Mouse (Mus musculus) CH12.LX (cell line): ENCODE results near the gene Gm20388.
"Not testable (repeated sequence)": the region's sequence is repeated elsewhere in the genome, so short reads cannot be mapped to it uniquely, and the experiment has no call there.

ENCODE experiments used
- BHLHE40 ChIP-seq: IDR thresholded peaks from 2 replicates; pipeline ENCODE4 v1.6.1; 2011; ENCODE audit warnings: mild to moderate bottlenecking, low read depth, low read length, improper control_type of control experiment
- CTCF ChIP-seq, 2 experiments: IDR thresholded peaks in 1 of 2; conservative IDR thresholded peaks in 1 of 2; 2 replicates each; pipeline ENCODE4 v1.5.1; 2011 to 2012; ENCODE audit warnings: low read depth in 2 of 2, low read length in 2 of 2, improper control_type of control experiment in 1 of 2, inconsistent platforms in 1 of 2, mild to moderate bottlenecking in 1 of 2, moderate library complexity in 1 of 2
- E2F4 ChIP-seq: IDR thresholded peaks from 2 replicates; pipeline ENCODE4 v1.6.1; 2011; ENCODE audit warnings: low read depth, low read length, improper control_type of control experiment; ENCODE audit not compliant: insufficient replicate concordance
- ELF1 ChIP-seq: IDR thresholded peaks from 2 replicates; pipeline ENCODE4 v1.6.1; 2014; ENCODE audit warnings: low read depth, mild to moderate bottlenecking, inconsistent platforms, low read length, improper control_type of control experiment
- EP300 ChIP-seq: IDR thresholded peaks from 2 replicates; pipeline ENCODE4 v1.6.1; 2011; ENCODE audit warnings: low read length, improper control_type of control experiment
- GABPA ChIP-seq: IDR thresholded peaks from 2 replicates; pipeline ENCODE4 v1.6.1; 2012; ENCODE audit warnings: low read depth, low read length, improper control_type of control experiment, inconsistent platforms; ENCODE audit not compliant: insufficient replicate concordance
- JUND ChIP-seq: conservative IDR thresholded peaks from 2 replicates; pipeline ENCODE4 v1.6.1; 2011; ENCODE audit warnings: low read depth, low read length, improper control_type of control experiment
- MAX ChIP-seq: IDR thresholded peaks from 2 replicates; pipeline ENCODE4 v1.6.1; 2011; ENCODE audit warnings: low read length, improper control_type of control experiment
- NRF1 ChIP-seq: IDR thresholded peaks from 2 replicates; pipeline ENCODE4 v1.6.1; 2014; ENCODE audit warnings: low read depth, mild to moderate bottlenecking, inconsistent platforms, low read length, improper control_type of control experiment, moderate library complexity
- POLR2A ChIP-seq: IDR thresholded peaks from 2 replicates; pipeline ENCODE4 v1.6.1; 2011; ENCODE audit warnings: low read depth, mild to moderate bottlenecking, improper control_type of control experiment, low read length
- RAD21 ChIP-seq: IDR thresholded peaks from 2 replicates; pipeline ENCODE4 v1.6.1; 2011; ENCODE audit warnings: low read depth, mild to moderate bottlenecking, low read length, improper control_type of control experiment, moderate library complexity
- RCOR1 ChIP-seq: conservative IDR thresholded peaks from 2 replicates; pipeline ENCODE4 v1.6.1; 2012; ENCODE audit warnings: low read depth, mild to moderate bottlenecking, inconsistent platforms, low read length, improper control_type of control experiment
- TCF12 ChIP-seq: IDR thresholded peaks from 2 replicates; pipeline ENCODE4 v1.6.1; 2014; ENCODE audit warnings: low read depth, mild to moderate bottlenecking, inconsistent platforms, low read length, improper control_type of control experiment

DNA sequence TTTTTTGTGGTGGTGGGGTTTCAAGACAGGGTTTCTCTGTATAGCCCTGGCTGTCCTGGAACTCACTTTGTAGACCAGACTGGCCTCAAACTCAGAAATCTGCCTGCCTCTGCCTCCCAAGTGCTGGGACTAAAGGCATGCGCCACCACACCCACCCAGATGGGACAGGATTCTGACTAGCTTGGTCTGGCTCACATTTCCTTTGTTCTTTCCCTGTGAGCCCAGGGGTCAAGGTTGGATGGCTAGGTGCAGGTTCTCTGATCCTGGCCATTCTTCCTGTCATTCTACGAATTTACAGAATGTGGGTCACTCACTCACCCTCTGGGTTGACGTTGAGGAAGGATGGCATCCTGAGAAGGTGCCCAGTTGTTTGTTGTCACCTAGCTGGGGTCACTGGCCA is 423.6 kb downstream of the Gm20388 start:
- not testable (repeated sequence) for TF ChIP-seq POLR2A; CTCF (conservative IDR thresholded peaks at IDR 0.05 in 1 of 2, IDR thresholded peaks at IDR 0.05 in 1 of 2; ENCODE audit: low read depth in 2 of 2, low read length in 2 of 2); E2F4; RCOR1; NRF1; MAX; ELF1; EP300; BHLHE40; RAD21; GABPA; TCF12; JUND
